8 mouse cellular contexts compared by ENCODE assay signal in the genomic region with DNA sequence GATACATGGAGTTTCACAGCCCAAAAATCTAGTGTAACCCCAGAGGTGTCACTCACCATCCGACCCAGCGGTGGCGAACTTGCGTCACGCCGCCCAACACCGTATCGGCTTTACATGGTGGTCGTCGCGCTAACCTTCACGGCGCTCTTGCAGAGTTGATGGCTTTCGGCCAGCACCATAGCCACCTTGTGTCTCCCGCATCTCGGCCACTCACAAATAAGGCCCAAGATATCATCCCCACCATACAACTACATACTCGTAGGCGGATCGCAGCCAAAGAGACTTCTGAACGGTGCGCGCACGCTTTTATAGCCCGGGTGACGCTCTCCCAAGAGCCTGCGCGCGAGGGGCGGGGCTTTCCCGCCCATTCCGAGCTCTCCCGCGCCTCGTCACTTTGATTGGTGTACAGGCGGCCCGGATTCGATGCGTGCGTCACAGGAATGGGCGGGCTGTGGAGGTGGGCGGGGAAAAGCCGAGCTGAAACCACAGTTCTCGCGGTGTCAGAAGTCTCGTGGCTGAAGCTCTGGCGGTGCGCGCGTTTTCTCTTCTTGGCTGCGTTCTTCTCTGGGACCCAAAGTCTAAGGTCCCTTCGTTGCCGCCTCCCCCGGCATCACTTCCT.
A peak's percentile ranks its signal among the peaks of the same experiment; 100 is the strongest.
DNase-seq lines count a peak whose midpoint lies in the region; ATAC-seq lines count a peak whose summit lies in the region.

No protein-coding gene starts in this region.

- peaks cover 10% of the 10 kb centered on the region; the same call in 1 of the 2 replicates for H3K4me1 ChIP-seq in intestine, embryonic 14.5 days (replicated peaks; ENCODE audit: control insufficient read depth, insufficient read depth, low read length)

- peak overlapping the region; percentile 99 for H3K27ac ChIP-seq in intestine, embryonic 14.5 days (ENCODE audit: low read depth)

- H3K4me3 ChIP-seq in intestine, embryonic 14.5 days (ENCODE audit: low read depth, low read length): peak overlapping the region; percentile 95

- peak; percentile 95 for ATAC-seq in intestine, embryonic 14.5 days (replicated peaks; ENCODE audit: low FRiP score, low TSS enrichment, low read depth)

- intact Hi-C loops in left cerebral cortex, postnatal 14 days (cut with DNase I): loop anchor here (5.0 kb wide), 1 partner anchor 121 kb away; a partner anchor contains a TSS

- DNase-seq in adrenal gland, adult 18-20 months (ENCODE audit: low spot score in 2 of 2): peak; percentile 97
- DNase-seq in embryo, embryonic 11 days: peak; percentile 99
- DNase-seq in gastrocnemius, postnatal 25 days: peak; percentile 98
- DNase-seq in intestine, embryonic 14.5 days (ENCODE audit: low spot score): peak; percentile 99
- peak; percentile 99 for DNase-seq in left cerebral cortex, postnatal 14 days (ENCODE audit: low spot score in 2 of 2)
- DNase-seq in mesoderm, embryonic 11.5 days (ENCODE audit: low read depth, low spot score): peak; percentile 99
- peak; percentile 99 for DNase-seq in right cerebral cortex, postnatal 36 days (ENCODE audit: low spot score in 2 of 2)
- peak; percentile 99 for DNase-seq in yolk sac, embryonic 10.5 days (ENCODE audit: low spot score)

- WGBS in intestine, embryonic 14.5 days: under 1% methylated on average over 53 of the region's 53 CpGs

- H3K27me3 ChIP-seq in intestine, embryonic 14.5 days (replicated peaks; ENCODE audit: control insufficient read depth, insufficient read depth, low read length): no peaks in the 10 kb centered on the region

- peaks cover 17% of the 10 kb centered on the region for H3K36me3 ChIP-seq in intestine, embryonic 14.5 days (ENCODE audit: control insufficient read depth, insufficient read depth, low read length)

- peak overlapping the region; percentile 93 for H3K9ac ChIP-seq in intestine, embryonic 14.5 days (ENCODE audit: low read length)

- H3K4me2 ChIP-seq in intestine, embryonic 14.5 days (ENCODE audit: low read length): peak overlapping the region; percentile 78

- H3K9me3 ChIP-seq in intestine, embryonic 14.5 days (ENCODE audit: control insufficient read depth, low read length): no peaks in the 10 kb centered on the region

Comparison
In these comparisons a context has a peak if more than half of its experiments do, and no peak if none do; other contexts are left out.
1. Peak in every context shown above with its lines: DNase-seq, ATAC-seq, H3K4me3 ChIP-seq and H3K27ac ChIP-seq.